ENCODE assay signal across 32 mouse cellular contexts in genomic region chr9:46317957-46318356, GRCm38 (mm10). TPM values are rescaled to one million over a fixed set of nuclear protein-coding genes. Genes with fewer than 3 reads are reported as not detected.
DNase-seq lines count a peak whose midpoint lies in the region; ATAC-seq and TF ChIP-seq lines count a peak whose summit lies in the region.
"Had no signal": no experiment of that assay in that cellular context is flagged by ENCODE, and none has a peak within 500 bp of the region (broad histone marks: within the 10 kb centered on the region; RNA-seq: fewer than 3 reads in every experiment).

No protein-coding gene starts in this region.

- H3K27ac ChIP-seq in kidney, postnatal 0 days, result no peak overlapping the region
- no peak overlapping the region for H3K27ac ChIP-seq in midbrain, postnatal 0 days (ENCODE audit: low read depth, low read length)
- no peak overlapping the region for H3K27ac ChIP-seq in midbrain, embryonic 14.5 days (replicated peaks; ENCODE audit: low read depth, low read length)
- H3K27ac ChIP-seq: forebrain, embryonic 13.5 days; heart, embryonic 15.5 days; liver, embryonic 15.5 days had no signal

- no peak for DNase-seq in kidney, postnatal 0 days (ENCODE audit: low spot score)
- no peak for DNase-seq in kidney, adult 8-10 months
- DNase-seq in midbrain, postnatal 0 days (ENCODE audit: low spot score), result no peak
- DNase-seq in midbrain, embryonic 14.5 days, result no peak
- peak; percentile 48 for DNase-seq in ES-CJ7 (ENCODE audit: low read depth, low spot score)
- DNase-seq in splenic B cell, adult 2 months (ENCODE audit: low read depth, low spot score), result peak; percentile 6
- no peak for DNase-seq in spleen, postnatal 36 days (ENCODE audit: low spot score in 2 of 2)
- DNase-seq: B cell, adult 2 months; cerebellum, adult 9-11 months; gastrocnemius, postnatal 14 days; heart, adult 18-20 months; kidney, adult 2 months; kidney, postnatal 36 days; lung, postnatal 10 days; right cerebral cortex, postnatal 14 days had no signal

- 95% methylated on average over 3 of the region's 3 CpGs for WGBS in kidney, postnatal 0 days
- WGBS in midbrain, postnatal 0 days, result 93% methylated on average over 3 of the region's 3 CpGs
- 92% methylated on average over 3 of the region's 3 CpGs for WGBS in midbrain, embryonic 14.5 days

- no peak for ATAC-seq in kidney, postnatal 0 days (replicated peaks; ENCODE audit: low FRiP score, low read depth)
- ATAC-seq in midbrain, postnatal 0 days (ENCODE audit: low FRiP score), result no peak
- no peak for ATAC-seq in midbrain, embryonic 14.5 days (ENCODE audit: low FRiP score, low TSS enrichment)
- ATAC-seq: forebrain, embryonic 13.5 days; hindbrain, embryonic 16.5 days; midbrain, embryonic 16.5 days had no signal

- no peaks in the 10 kb centered on the region for H3K4me1 ChIP-seq in kidney, postnatal 0 days (replicated peaks; ENCODE audit: insufficient read depth, low read length)
- H3K4me1 ChIP-seq in midbrain, postnatal 0 days (ENCODE audit: insufficient read depth, low read length), result peaks cover 12% of the 10 kb centered on the region
- peaks cover 19% of the 10 kb centered on the region for H3K4me1 ChIP-seq in midbrain, embryonic 14.5 days (ENCODE audit: control insufficient read depth, insufficient read depth, low read length)
- H3K4me1 ChIP-seq: heart, embryonic 15.5 days; liver, embryonic 15.5 days had no signal

- no peaks in the 10 kb centered on the region for H3K27me3 ChIP-seq in kidney, postnatal 0 days (ENCODE audit: insufficient read depth, low read length)
- no peaks in the 10 kb centered on the region for H3K27me3 ChIP-seq in midbrain, postnatal 0 days (ENCODE audit: insufficient read depth, low read length)
- no peaks in the 10 kb centered on the region for H3K27me3 ChIP-seq in midbrain, embryonic 14.5 days (ENCODE audit: control insufficient read depth, insufficient read depth, low read length)
- no peaks in the 10 kb centered on the region for H3K27me3 ChIP-seq in splenic B cell, adult 2 months (ENCODE audit: control insufficient read depth, insufficient read depth, low read length, poor library complexity, severe bottlenecking)
- H3K27me3 ChIP-seq: forebrain, embryonic 13.5 days had no signal

- no peaks in the 10 kb centered on the region for H3K9me3 ChIP-seq in kidney, postnatal 0 days (replicated peaks; ENCODE audit: low read length)
- no peaks in the 10 kb centered on the region for H3K9me3 ChIP-seq in midbrain, postnatal 0 days (ENCODE audit: low read length)
- H3K9me3 ChIP-seq in midbrain, embryonic 14.5 days (ENCODE audit: control insufficient read depth, low read length), result peaks cover 4% of the 10 kb centered on the region
- H3K9me3 ChIP-seq: heart, embryonic 15.5 days; liver, embryonic 15.5 days had no signal

- TF ChIP-seq CTCF in kidney, postnatal 0 days (IDR thresholded peaks at IDR 0.05; ENCODE audit: low read depth), result peak; percentile 22; the same call in 1 of the 2 replicates
- TF ChIP-seq CTCF in midbrain, postnatal 0 days (IDR thresholded peaks at IDR 0.05), result peak; percentile 26; the same call in 1 of the 2 replicates

- no peaks in the 10 kb centered on the region for H3K36me3 ChIP-seq in kidney, postnatal 0 days (ENCODE audit: insufficient read depth, low read length)
- H3K36me3 ChIP-seq in midbrain, postnatal 0 days (ENCODE audit: insufficient read depth, low read length), result no peaks in the 10 kb centered on the region
- no peaks in the 10 kb centered on the region for H3K36me3 ChIP-seq in midbrain, embryonic 14.5 days (ENCODE audit: control insufficient read depth, insufficient read depth, low read length)
- H3K36me3 ChIP-seq in splenic B cell, adult 2 months (ENCODE audit: control insufficient read depth, insufficient read depth, low read length, poor library complexity, severe bottlenecking), result no peaks in the 10 kb centered on the region
- H3K36me3 ChIP-seq: heart, embryonic 15.5 days; limb, embryonic 10.5 days; liver, embryonic 15.5 days had no signal

- H3K4me2 ChIP-seq in kidney, postnatal 0 days (ENCODE audit: low read length), result no peak overlapping the region
- no peak overlapping the region for H3K4me2 ChIP-seq in midbrain, postnatal 0 days (ENCODE audit: low read depth, low read length, poor library complexity, severe bottlenecking)
- H3K4me2 ChIP-seq in midbrain, embryonic 14.5 days (ENCODE audit: low read length), result no peak overlapping the region
- H3K4me2 ChIP-seq: forebrain, embryonic 13.5 days; heart, embryonic 15.5 days; liver, embryonic 15.5 days had no signal

- no peak overlapping the region for H3K9ac ChIP-seq in kidney, postnatal 0 days (ENCODE audit: low read depth, low read length)
- H3K9ac ChIP-seq in midbrain, postnatal 0 days (replicated peaks; ENCODE audit: low read length, poor library complexity, severe bottlenecking), result no peak overlapping the region
- no peak overlapping the region for H3K9ac ChIP-seq in midbrain, embryonic 14.5 days (replicated peaks; ENCODE audit: low read length)
- H3K9ac ChIP-seq: forebrain, embryonic 13.5 days; heart, embryonic 15.5 days; liver, embryonic 15.5 days had no signal

- no peak overlapping the region for H3K4me3 ChIP-seq in kidney, postnatal 0 days (replicated peaks; ENCODE audit: low read depth, low read length)
- no peak overlapping the region for H3K4me3 ChIP-seq in midbrain, postnatal 0 days (ENCODE audit: low read depth, low read length)
- H3K4me3 ChIP-seq in midbrain, embryonic 14.5 days (replicated peaks; ENCODE audit: low read depth, low read length), result no peak overlapping the region
- H3K4me3 ChIP-seq: forebrain, embryonic 13.5 days; heart, embryonic 15.5 days; limb, embryonic 10.5 days; liver, embryonic 15.5 days had no signal

RNA-seq across cellular contexts. Expression of gene 4931429L15Rik, which starts 1.8 kb away (rescaled TPM):
- polyA plus RNA-seq in kidney, postnatal 0 days (2015; fragmentation: Nextera tagmentation; extraction: Ambion mirVana), result not detected in 2 replicates
- total RNA-seq in midbrain, postnatal 0 days (2014; rRNA removed), result not detected in 2 replicates
- polyA plus RNA-seq in midbrain, postnatal 0 days (2015; fragmentation: Nextera tagmentation; extraction: Ambion mirVana), result not detected in 2 replicates
- not detected in 2 replicates for polyA plus RNA-seq in midbrain, embryonic 14.5 days (2014; fragmentation: Nextera tagmentation; extraction: Ambion mirVana)
- total RNA-seq: adrenal gland, adult 18-20 months; adrenal gland, postnatal 4 days; gastrocnemius, postnatal 14 days; heart, adult 18-20 months; hematopoietic stem cell, adult 5-6 weeks; layer of hippocampus, postnatal 10 days; left cerebral cortex, adult 8-10 months; megakaryocyte, adult 5-6 weeks; neutrophil, adult 5-6 weeks had no signal
- polyA plus RNA-seq: embryonic facial prominence, embryonic 11.5 days; forebrain, embryonic 13.5 days; heart, embryonic 15.5 days; hindbrain, embryonic 16.5 days; kidney, adult 2 months; limb, embryonic 10.5 days; liver, embryonic 15.5 days; midbrain, embryonic 16.5 days; spleen, adult 2 months; stomach, embryonic 16.5 days had no signal

RNA-seq across cellular contexts. Expression of gene Bud13, which starts 35.1 kb away (rescaled TPM):
- 14.9 and 16.2 TPM in 2 replicates for polyA plus RNA-seq in kidney, postnatal 0 days (2015; fragmentation: Nextera tagmentation; extraction: Ambion mirVana)
- 15.0 and 15.7 TPM in 2 replicates for total RNA-seq in midbrain, postnatal 0 days (2014; rRNA removed)
- 11.8 and 12.3 TPM in 2 replicates for polyA plus RNA-seq in midbrain, postnatal 0 days (2015; fragmentation: Nextera tagmentation; extraction: Ambion mirVana)
- polyA plus RNA-seq in midbrain, embryonic 14.5 days (2014; fragmentation: Nextera tagmentation; extraction: Ambion mirVana), result 15.5 and 16.9 TPM in 2 replicates

RNA-seq across cellular contexts. Expression of gene Zpr1, which starts 45.1 kb away (rescaled TPM):
- 43.3 and 46.4 TPM in 2 replicates for polyA plus RNA-seq in kidney, postnatal 0 days (2015; fragmentation: Nextera tagmentation; extraction: Ambion mirVana)
- total RNA-seq in midbrain, postnatal 0 days (2014; rRNA removed), result 33.7 and 46.1 TPM in 2 replicates
- polyA plus RNA-seq in midbrain, postnatal 0 days (2015; fragmentation: Nextera tagmentation; extraction: Ambion mirVana), result 46.3 and 46.8 TPM in 2 replicates
- polyA plus RNA-seq in midbrain, embryonic 14.5 days (2014; fragmentation: Nextera tagmentation; extraction: Ambion mirVana), result 55.3 and 60.3 TPM in 2 replicates

RNA-seq across cellular contexts. Expression of gene Apoa5, which starts 49.5 kb away (rescaled TPM):
- 0.08 and 0.24 TPM in 2 replicates for polyA plus RNA-seq in kidney, postnatal 0 days (2015; fragmentation: Nextera tagmentation; extraction: Ambion mirVana)
- total RNA-seq in midbrain, postnatal 0 days (2014; rRNA removed), result not detected in 2 replicates
- not detected in 2 replicates for polyA plus RNA-seq in midbrain, postnatal 0 days (2015; fragmentation: Nextera tagmentation; extraction: Ambion mirVana)
- polyA plus RNA-seq in midbrain, embryonic 14.5 days (2014; fragmentation: Nextera tagmentation; extraction: Ambion mirVana), result not detected in 2 replicates
- total RNA-seq: gastrocnemius, postnatal 14 days; heart, adult 18-20 months; hematopoietic stem cell, adult 5-6 weeks; layer of hippocampus, postnatal 10 days; left cerebral cortex, adult 8-10 months; neutrophil, adult 5-6 weeks had no signal
- polyA plus RNA-seq: cortical plate, adult 2 months; embryonic facial prominence, embryonic 11.5 days; forebrain, embryonic 13.5 days; heart, embryonic 15.5 days; hindbrain, embryonic 16.5 days; kidney, adult 2 months; midbrain, embryonic 16.5 days had no signal

Comparison
In these comparisons a context has a peak if more than half of its experiments do, and no peak if none do; other contexts are left out.
1. DNase-seq: peak in ES-CJ7 (single experiment) and splenic B cell, adult 2 months (single experiment); none in kidney, postnatal 0 days (single experiment), kidney, adult 8-10 months (0 of 2), midbrain, postnatal 0 days (single experiment), midbrain, embryonic 14.5 days (single experiment) and spleen, postnatal 36 days (0 of 2).